Comparison of ENCODE assay signal across 18 mouse cellular contexts in the genomic region with DNA sequence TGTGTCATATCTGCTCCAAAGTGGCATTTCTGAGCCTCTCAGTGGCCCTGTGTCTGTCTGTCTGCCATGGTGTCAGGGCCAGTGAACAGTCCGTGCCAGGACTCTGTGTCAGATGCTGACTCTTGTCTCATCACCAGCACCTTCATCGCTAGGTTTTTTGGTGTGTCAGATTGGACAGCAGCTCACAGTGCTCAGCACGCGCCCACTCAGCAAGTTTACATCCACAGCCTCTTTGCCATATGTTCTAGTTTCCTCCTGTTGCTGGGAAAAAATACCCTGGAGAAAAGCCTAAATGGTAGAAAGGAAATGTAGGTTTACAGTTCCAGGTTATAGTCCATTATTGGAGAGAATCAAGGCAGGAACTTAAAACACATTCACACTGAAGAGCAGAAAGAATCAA. TPM values are rescaled to one million over a fixed set of nuclear protein-coding genes. Genes with fewer than 3 reads are reported as not detected.
DNase-seq lines count a peak whose midpoint lies in the region; ATAC-seq and TF ChIP-seq lines count a peak whose summit lies in the region.
"Had no signal": no experiment of that assay in that cellular context is flagged by ENCODE, and none has a peak within 500 bp of the region (broad histone marks: within the 10 kb centered on the region; RNA-seq: fewer than 3 reads in every experiment).

No protein-coding gene starts in this region.

- TF ChIP-seq EP300 in heart, postnatal 0 days (IDR thresholded peaks at IDR 0.05; ENCODE audit: low read depth), result no peak

- intact Hi-C loops in heart, postnatal 14 days (cut with DNase I), result no loop called here
- intact Hi-C loops in left cerebral cortex, postnatal 25 days (cut with DNase I), result no loop called here

- no peak overlapping the region for H3K4me3 ChIP-seq in heart, postnatal 0 days (ENCODE audit: low read depth, low read length)
- H3K4me3 ChIP-seq: embryonic facial prominence, embryonic 12.5 days; hindbrain, embryonic 15.5 days; midbrain, embryonic 12.5 days; myocyte had no signal

- ATAC-seq in heart, postnatal 0 days (ENCODE audit: insufficient read depth, low read depth), result no peak
- ATAC-seq: intestine, postnatal 0 days had no signal

- peaks cover 32% of the 10 kb centered on the region for H3K4me1 ChIP-seq in heart, postnatal 0 days (ENCODE audit: control insufficient read depth, insufficient read depth)
- H3K4me1 ChIP-seq: midbrain, embryonic 12.5 days had no signal

- no peak for TF ChIP-seq CTCF in heart, postnatal 0 days (IDR thresholded peaks at IDR 0.05; ENCODE audit: low read depth)

- WGBS in heart, postnatal 0 days, result 50% methylated on average over 4 of the region's 4 CpGs

- H3K4me2 ChIP-seq in heart, postnatal 0 days (ENCODE audit: low read depth, low read length), result no peak overlapping the region
- H3K4me2 ChIP-seq: embryonic facial prominence, embryonic 12.5 days; hindbrain, embryonic 15.5 days; midbrain, embryonic 12.5 days had no signal

- H3K9ac ChIP-seq in heart, postnatal 0 days (replicated peaks; ENCODE audit: low read depth, low read length), result no peak overlapping the region; the same call in 1 of the 2 replicates
- H3K9ac ChIP-seq: embryonic facial prominence, embryonic 12.5 days; hindbrain, embryonic 15.5 days; midbrain, embryonic 12.5 days had no signal

- no peaks in the 10 kb centered on the region for H3K27me3 ChIP-seq in heart, postnatal 0 days (ENCODE audit: control insufficient read depth, insufficient read depth, low read length)
- H3K27me3 ChIP-seq: embryonic facial prominence, embryonic 12.5 days; hindbrain, embryonic 15.5 days; midbrain, embryonic 12.5 days had no signal

- peaks cover 28% of the 10 kb centered on the region for H3K36me3 ChIP-seq in heart, postnatal 0 days (replicated peaks; ENCODE audit: control insufficient read depth, insufficient read depth, low read length)

- no peaks in the 10 kb centered on the region for H3K9me3 ChIP-seq in heart, postnatal 0 days (replicated peaks; ENCODE audit: control insufficient read depth, low read length)
- H3K9me3 ChIP-seq: embryonic facial prominence, embryonic 12.5 days; G1E; hindbrain, embryonic 15.5 days; midbrain, embryonic 12.5 days had no signal

- peak overlapping the region; percentile 57; the same call in 1 of the 2 replicates for H3K27ac ChIP-seq in heart, postnatal 0 days (ENCODE audit: low read depth)
- H3K27ac ChIP-seq: embryonic facial prominence, embryonic 12.5 days; hindbrain, embryonic 15.5 days; kidney, postnatal 0 days; macrophage; midbrain, embryonic 12.5 days had no signal

- DNase-seq in frontal cortex, adult 2 months (ENCODE audit: extremely low spot score in 1 of 2, low spot score in 1 of 2), result peak; percentile 36 to 72
- DNase-seq in frontal cortex, postnatal 10 days (ENCODE audit: low spot score in 2 of 2), result no peak
- no peak for DNase-seq in heart, postnatal 0 days (ENCODE audit: low spot score)
- DNase-seq in heart, postnatal 14 days, result no peak
- peak; percentile 47 to 60 for DNase-seq in left cerebral cortex, adult 18-20 months (ENCODE audit: low spot score in 2 of 2)
- peak; percentile 47 to 87 for DNase-seq in left cerebral cortex, postnatal 25 days (ENCODE audit: low spot score in 2 of 2)
- DNase-seq in lung, postnatal 25 days (ENCODE audit: low spot score), result no peak
- DNase-seq: adrenal gland, adult 2 months; lung, adult 2 months had no signal

RNA-seq across cellular contexts. Expression of a gene that starts 46.5 kb away (rescaled TPM):
- polyA plus RNA-seq in frontal cortex, adult 2 months (2012; rRNA removed), result 28.0 and 30.4 TPM in 2 replicates
- 42.2 and 69.4 TPM in 2 replicates for total RNA-seq in heart, postnatal 0 days (2014; rRNA removed; ENCODE audit: low replicate concordance)
- polyA plus RNA-seq in heart, postnatal 0 days (2015; fragmentation: Nextera tagmentation; extraction: Ambion mirVana), result 19.1 and 20.3 TPM in 2 replicates
- 10 to 100 TPM; 39.2 to 41.7 TPM for total RNA-seq in heart, postnatal 14 days (2021)
- 10 to 100 TPM; 42.9 to 45.1 TPM for total RNA-seq in left cerebral cortex, adult 18-20 months (2021)
- 10 to 100 TPM; 45.0 to 52.4 TPM for total RNA-seq in left cerebral cortex, postnatal 25 days (2021)

RNA-seq across cellular contexts. Expression of a gene that starts 47.0 kb away (rescaled TPM):
- polyA plus RNA-seq in frontal cortex, adult 2 months (2012; rRNA removed), result 154 and 159 TPM in 2 replicates
- total RNA-seq in heart, postnatal 0 days (2014; rRNA removed; ENCODE audit: low replicate concordance), result 24.9 and 31.4 TPM in 2 replicates
- polyA plus RNA-seq in heart, postnatal 0 days (2015; fragmentation: Nextera tagmentation; extraction: Ambion mirVana), result 17.7 and 18.6 TPM in 2 replicates
- total RNA-seq in heart, postnatal 14 days (2021), result 10 to 100 TPM in 1 of 2 experiments, 1 to 10 TPM in 1; 7.9 to 11.9 TPM
- 100 to 1,000 TPM; 236 to 243 TPM for total RNA-seq in left cerebral cortex, adult 18-20 months (2021)
- 100 to 1,000 TPM; 196 to 203 TPM for total RNA-seq in left cerebral cortex, postnatal 25 days (2021)
- total RNA-seq: neutrophil, adult 5-6 weeks had no signal
- polyA plus RNA-seq: G1E had no signal

RNA-seq across cellular contexts. Expression of a gene that starts 56.8 kb away (rescaled TPM):
- 95.9 and 101 TPM in 2 replicates for polyA plus RNA-seq in frontal cortex, adult 2 months (2012; rRNA removed)
- 6.4 and 7.7 TPM in 2 replicates for total RNA-seq in heart, postnatal 0 days (2014; rRNA removed; ENCODE audit: low replicate concordance)
- 10.0 and 11.4 TPM in 2 replicates for polyA plus RNA-seq in heart, postnatal 0 days (2015; fragmentation: Nextera tagmentation; extraction: Ambion mirVana)
- 10 to 100 TPM; 49.5 to 51.9 TPM for total RNA-seq in heart, postnatal 14 days (2021)
- total RNA-seq in left cerebral cortex, adult 18-20 months (2021), result 100 to 1,000 TPM in 1 of 2 experiments, 10 to 100 TPM in 1; 97.8 to 101 TPM
- total RNA-seq in left cerebral cortex, postnatal 25 days (2021), result 10 to 100 TPM; 84.0 to 87.3 TPM

Comparison
In these comparisons a context has a peak if more than half of its experiments do, and no peak if none do; other contexts are left out.
1. DNase-seq: peak in frontal cortex, adult 2 months (2 of 2), left cerebral cortex, adult 18-20 months (2 of 2) and left cerebral cortex, postnatal 25 days (2 of 2); none in frontal cortex, postnatal 10 days (0 of 2), heart, postnatal 0 days (single experiment), heart, postnatal 14 days (0 of 2) and lung, postnatal 25 days (single experiment).